Mouse (Mus musculus): ENCODE results near the gene Dnajb14. TPM values are rescaled to one million over a fixed set of nuclear protein-coding genes. Genes with fewer than 3 reads are reported as not detected.

Dnajb14 gene
- polyA plus RNA-seq, 1 experiment from 2014 or later = 11.1 TPM

DNA sequence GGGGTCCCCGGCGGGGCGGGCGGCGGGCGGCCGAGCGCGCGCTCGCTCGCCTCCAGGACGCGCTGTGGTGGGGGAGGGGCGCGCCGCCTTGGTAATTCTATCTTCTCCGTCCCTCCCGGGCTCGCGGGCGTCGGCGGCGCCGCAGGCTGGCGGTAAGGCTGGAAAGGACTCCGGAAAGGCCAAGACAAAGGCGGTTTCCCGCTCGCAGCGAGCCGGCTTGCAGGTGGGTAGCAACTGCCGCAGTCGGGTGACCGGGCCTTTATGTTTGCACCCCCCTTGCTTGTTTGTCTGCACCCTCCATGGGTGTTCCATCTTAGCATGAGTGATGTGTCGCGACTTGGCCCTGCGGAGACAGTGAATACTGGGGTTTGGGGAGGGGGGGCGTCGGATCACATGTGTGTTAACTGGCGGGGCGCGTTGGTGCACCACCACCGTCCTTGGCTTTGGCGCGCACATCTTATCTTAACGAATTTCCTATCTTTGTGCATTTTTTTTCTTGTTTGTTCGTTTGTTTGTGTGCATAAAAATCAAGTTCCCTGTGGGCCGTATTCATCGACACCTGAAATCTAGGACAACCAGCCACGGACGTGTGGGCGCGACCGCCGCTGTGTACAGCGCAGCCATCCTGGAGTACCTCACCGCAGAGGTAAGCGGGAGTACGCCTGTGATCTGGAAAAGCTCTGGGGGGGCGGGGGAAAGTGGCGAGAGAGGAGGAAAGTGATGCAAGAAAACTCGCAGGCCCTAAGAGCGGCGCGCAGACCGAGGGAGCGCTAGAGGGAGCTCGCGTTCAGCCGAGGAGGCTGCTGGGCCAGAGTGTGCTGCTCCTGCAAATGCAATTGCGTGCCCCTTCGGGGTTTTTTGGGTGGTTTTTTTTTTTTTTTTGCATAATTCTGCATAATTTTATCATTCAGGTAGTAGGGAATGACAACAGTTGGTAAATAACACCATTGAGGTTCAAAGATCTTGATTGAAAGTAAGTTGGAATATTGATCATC lies 2.2 kb upstream of the Dnajb14 start:
- WGBS = 2% methylated on average over 73 of the region's 74 CpGs
- peak; percentile 96 for DNase-seq (ENCODE audit: low spot score)

DNA sequence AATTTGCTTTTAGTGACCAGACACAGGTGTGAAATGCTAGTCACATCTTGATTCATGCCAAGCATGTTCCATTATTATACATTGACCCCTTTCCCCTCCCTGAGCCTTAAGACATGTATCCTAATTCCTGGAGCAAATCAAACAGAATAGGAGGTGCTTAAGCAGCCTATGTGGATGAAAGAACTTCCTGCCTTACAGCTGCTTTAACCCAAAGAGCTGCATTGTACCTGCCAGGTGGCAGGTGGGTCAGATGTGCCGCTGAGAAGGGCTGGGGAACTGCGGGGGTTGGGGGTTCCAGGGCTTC lies 390 bp upstream of the Dnajb14 start:
- Histone ChIP-seq H3K36me3 (peaks cover 8% of the 10 kb centered on the region), H3K9me3 (no peaks in the 10 kb centered on the region), H3K27me3 (ENCODE audit: insufficient read depth, poor library complexity, severe bottlenecking) (no peaks in the 10 kb centered on the region), H3K4me1 (peaks cover 11% of the 10 kb centered on the region; the same call in 1 of the 2 replicates), H3K4me3 (peak overlapping the region; percentile 87), H3K27ac (peak overlapping the region; percentile 99)
- WGBS = 4% methylated on average over 2 of the region's 2 CpGs
- no peak for DNase-seq (ENCODE audit: low spot score)

More for the DNA sequence above, 2.2 kb upstream of the Dnajb14 start:
- Histone ChIP-seq H3K4me3 (peak overlapping the region; percentile 89), H3K27me3 (ENCODE audit: insufficient read depth, poor library complexity, severe bottlenecking) (no peaks in the 10 kb centered on the region), H3K4me1 (peaks cover 11% of the 10 kb centered on the region; the same call in 1 of the 2 replicates), H3K9me3 (no peaks in the 10 kb centered on the region), H3K27ac (peak overlapping the region; percentile 99), H3K36me3 (peaks cover 8% of the 10 kb centered on the region)

DNA sequence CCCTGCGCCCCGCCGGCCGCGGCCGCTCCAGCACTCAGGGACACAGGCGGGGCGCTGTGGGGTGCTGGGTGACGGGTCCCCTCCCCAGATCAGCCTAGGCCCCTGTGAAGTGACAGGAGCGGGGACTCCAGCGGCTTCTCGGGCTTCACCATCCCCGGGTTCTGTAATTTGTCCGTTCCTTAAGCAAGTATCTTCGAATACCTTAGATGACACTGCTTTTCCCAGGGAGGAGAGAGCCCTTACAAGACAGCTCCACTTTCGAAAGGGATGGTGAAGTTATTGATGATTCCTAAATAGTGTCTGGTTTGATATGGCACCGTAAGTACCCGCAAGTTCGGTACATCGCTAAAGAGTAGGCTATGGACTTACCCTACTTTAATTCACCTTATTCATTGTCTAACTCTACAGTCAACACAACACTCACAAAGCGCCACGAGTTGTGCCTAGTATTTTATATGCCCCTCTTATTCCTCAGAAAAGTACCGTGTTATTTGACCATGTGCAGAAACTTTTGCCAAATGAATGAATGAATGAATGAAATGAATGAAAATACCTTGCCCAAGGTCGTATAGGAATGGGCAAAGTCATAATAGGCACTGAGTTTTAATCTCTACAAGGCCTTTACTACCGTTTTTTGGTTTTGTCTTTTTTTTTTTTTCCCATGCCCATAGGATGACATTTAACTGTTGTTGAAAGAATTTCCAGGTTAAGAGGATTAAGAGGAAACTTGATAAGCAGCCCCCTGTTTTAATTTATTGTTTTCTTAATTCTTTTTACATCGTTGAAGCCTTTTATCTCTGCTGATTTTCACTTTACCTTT lies 829 bp downstream of the Dnajb14 start:
- 4% methylated on average over 26 of the region's 26 CpGs for WGBS
- H3K4me3 ChIP-seq = peak overlapping the region; percentile 87
- H3K9me3 ChIP-seq = no peaks in the 10 kb centered on the region
- peaks cover 8% of the 10 kb centered on the region; the same call in 1 of the 2 replicates for H3K4me1 ChIP-seq
- H3K27ac ChIP-seq = peak overlapping the region; percentile 99
- peaks cover 8% of the 10 kb centered on the region for H3K36me3 ChIP-seq
- H3K27me3 ChIP-seq (ENCODE audit: insufficient read depth, poor library complexity, severe bottlenecking) = no peaks in the 10 kb centered on the region
- peak; percentile 82 for DNase-seq (ENCODE audit: low spot score)

DNA sequence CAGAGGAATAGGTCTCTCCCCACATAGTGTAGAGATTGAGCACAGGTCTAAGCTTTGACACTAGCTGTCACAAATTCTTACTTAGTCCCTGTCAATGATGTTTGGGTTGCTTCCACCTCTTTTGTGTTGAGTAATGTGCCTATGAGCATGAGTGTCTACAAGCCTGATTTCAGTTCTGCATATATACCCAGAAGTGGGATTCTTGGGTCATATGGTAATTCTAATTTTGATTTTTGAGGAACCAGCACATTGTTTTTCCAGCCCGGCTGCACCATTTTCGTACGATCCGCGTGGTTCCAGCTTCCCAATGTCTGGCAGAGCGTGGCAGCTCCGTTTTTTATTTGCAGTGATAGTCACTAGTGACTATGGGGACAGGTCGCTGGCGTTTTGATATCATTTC lies 1.9 kb downstream of the Dnajb14 start:
- DNase-seq (ENCODE audit: low spot score) = no peak
- Histone ChIP-seq H3K4me1 (peaks cover 7% of the 10 kb centered on the region; the same call in 1 of the 2 replicates), H3K9me3 (no peaks in the 10 kb centered on the region), H3K27me3 (ENCODE audit: insufficient read depth, poor library complexity, severe bottlenecking) (no peaks in the 10 kb centered on the region), H3K36me3 (peaks cover 13% of the 10 kb centered on the region), H3K4me3 (no peak overlapping the region), H3K27ac (no peak overlapping the region)
- whole genome bisulfite sequencing = 95% methylated on average over 9 of the region's 9 CpGs

DNA sequence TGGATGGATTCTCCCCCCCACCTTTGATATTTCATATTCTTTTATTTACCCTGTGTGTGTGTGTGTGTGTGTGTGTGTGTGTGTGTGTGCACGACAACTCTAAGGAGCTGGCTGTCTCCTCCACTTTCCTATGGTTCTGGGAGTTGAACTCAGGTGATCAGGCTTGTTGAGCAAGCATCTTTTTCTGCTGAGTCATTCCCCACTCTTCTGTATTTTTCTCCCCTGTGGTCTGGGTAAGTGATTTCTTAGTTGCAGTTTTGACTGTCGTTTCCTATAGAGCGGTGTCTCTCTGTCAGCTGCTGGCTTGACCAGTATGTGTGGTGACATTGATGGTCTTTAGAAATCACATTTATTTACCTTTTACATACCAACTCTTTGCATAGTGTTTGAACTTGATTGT lies 11.8 kb downstream of the Dnajb14 start:
- H3K36me3 ChIP-seq = peaks cover 13% of the 10 kb centered on the region
- WGBS = 85% methylated on average over 3 of the region's 3 CpGs
- H3K27ac ChIP-seq = no peak overlapping the region
- no peaks in the 10 kb centered on the region for H3K27me3 ChIP-seq (ENCODE audit: insufficient read depth, poor library complexity, severe bottlenecking)
- H3K4me1 ChIP-seq = no peaks in the 10 kb centered on the region
- no peak for DNase-seq (ENCODE audit: low spot score)
- no peaks in the 10 kb centered on the region for H3K9me3 ChIP-seq
- no peak overlapping the region for H3K4me3 ChIP-seq

DNA sequence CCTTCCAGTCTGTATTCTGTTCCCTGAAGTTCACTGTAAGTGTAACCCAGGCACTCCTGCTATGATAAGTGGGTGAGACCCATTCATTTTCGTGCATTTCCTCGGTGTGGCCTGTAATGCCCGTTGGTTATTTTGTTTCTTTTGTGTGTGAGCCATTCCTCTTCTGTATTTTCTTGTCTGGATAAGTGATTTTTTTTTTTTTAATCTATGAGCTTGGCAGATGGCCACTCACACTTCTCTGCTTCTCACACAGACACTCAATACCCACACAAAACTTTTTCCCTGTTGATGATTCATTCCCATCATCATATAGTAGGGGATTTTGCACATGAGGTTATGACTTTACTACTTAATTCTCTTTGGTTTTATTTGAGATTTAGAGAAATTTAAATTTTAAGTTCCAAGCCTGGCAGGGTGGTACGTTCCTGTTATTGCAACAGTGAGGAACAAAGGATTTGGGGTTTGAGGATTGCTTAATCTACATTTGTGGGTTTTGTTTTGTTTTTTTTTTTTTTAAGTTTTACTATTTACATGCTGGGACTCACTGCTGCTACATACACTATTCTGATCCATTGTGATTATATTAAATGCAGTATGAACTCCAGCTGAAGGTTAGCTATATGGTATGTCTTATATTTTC lies 12.8 kb downstream of the Dnajb14 start:
- no peak overlapping the region for H3K27ac ChIP-seq
- H3K4me1 ChIP-seq = no peaks in the 10 kb centered on the region
- no peaks in the 10 kb centered on the region for H3K27me3 ChIP-seq (ENCODE audit: insufficient read depth, poor library complexity, severe bottlenecking)
- DNase-seq (ENCODE audit: low spot score) = no peak
- H3K36me3 ChIP-seq = peaks cover 13% of the 10 kb centered on the region
- no peaks in the 10 kb centered on the region for H3K9me3 ChIP-seq
- H3K4me3 ChIP-seq = no peak overlapping the region
- 84% methylated on average over 4 of the region's 4 CpGs for WGBS

DNA sequence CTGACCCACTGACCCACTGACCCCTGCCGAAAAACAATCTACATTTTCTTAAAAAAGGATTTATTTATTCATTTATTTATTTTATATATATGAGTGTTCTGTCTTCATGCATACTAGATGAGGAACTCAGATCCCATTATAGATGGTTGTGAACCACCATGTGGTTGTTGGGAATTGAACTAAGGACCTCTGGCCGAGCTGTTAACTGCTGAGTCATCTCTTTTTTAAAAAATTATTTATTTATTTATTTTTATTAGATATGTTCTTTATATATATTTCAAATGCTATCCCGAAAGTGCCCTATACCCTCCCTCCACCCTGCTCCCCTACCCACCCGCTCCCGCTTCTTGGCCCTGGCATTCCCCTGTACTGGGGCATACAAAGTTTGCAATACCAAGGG lies 13.6 kb downstream of the Dnajb14 start:
- no peak overlapping the region for H3K27ac ChIP-seq
- no peaks in the 10 kb centered on the region for H3K9me3 ChIP-seq
- H3K36me3 ChIP-seq = peaks cover 13% of the 10 kb centered on the region
- H3K4me3 ChIP-seq = no peak overlapping the region
- WGBS = 96% methylated on average over 5 of the region's 5 CpGs
- DNase-seq (ENCODE audit: low spot score) = no peak
- H3K27me3 ChIP-seq (ENCODE audit: insufficient read depth, poor library complexity, severe bottlenecking) = no peaks in the 10 kb centered on the region
- H3K4me1 ChIP-seq = no peaks in the 10 kb centered on the region

DNA sequence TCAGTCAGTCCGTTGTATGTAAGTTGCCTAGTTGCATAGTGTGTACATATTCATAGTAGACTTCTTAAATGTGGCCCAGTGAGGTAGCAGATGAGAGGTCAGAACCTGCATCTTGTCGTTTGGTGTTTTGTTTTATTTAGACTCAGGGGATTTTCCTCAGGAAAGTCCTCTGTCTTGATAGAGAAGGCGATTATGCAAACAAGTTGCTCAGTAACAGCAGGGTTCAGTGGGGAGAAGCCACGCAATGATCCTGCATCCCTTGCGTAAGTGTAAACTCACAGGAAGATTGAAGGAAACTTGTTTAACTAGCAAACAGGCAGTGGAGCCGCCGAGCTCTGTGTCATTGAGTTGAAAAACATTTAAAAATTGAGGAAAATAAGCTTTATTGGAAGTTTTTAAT lies 20.5 kb downstream of the Dnajb14 start:
- Histone ChIP-seq H3K27me3 (ENCODE audit: insufficient read depth, poor library complexity, severe bottlenecking) (no peaks in the 10 kb centered on the region), H3K4me1 (0 out of 2 replicates have a peak, but pooled peaks cover 6% of the 10 kb centered on the region), H3K4me3 (no peak overlapping the region), H3K36me3 (peaks cover 21% of the 10 kb centered on the region), H3K9me3 (no peaks in the 10 kb centered on the region), H3K27ac (no peak overlapping the region)
- WGBS = 81% methylated on average over 7 of the region's 7 CpGs
- no peak for DNase-seq (ENCODE audit: low spot score)

DNA sequence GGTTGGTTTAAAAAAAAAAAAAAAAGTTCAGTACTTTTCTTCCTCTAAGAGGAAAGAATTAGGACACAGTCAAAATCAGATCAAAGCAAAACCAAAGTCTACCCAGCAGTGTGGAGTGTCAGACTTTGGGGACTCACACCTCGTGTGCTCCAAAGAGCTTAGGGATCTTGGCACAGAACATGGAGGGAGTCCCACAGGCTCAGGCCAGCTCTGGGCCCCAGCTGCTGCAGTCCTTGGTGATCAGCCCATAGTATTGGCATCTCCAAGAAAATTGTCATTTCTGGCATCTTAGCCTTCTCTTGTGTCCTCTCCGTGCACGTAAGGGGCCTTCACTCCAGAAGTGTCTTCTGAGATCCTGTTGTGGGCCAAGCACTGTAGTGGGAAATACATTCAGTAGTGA lies 23.6 kb downstream of the Dnajb14 start:
- WGBS = 76% methylated on average over 3 of the region's 3 CpGs
- peaks cover 38% of the 10 kb centered on the region for H3K36me3 ChIP-seq

DNA sequence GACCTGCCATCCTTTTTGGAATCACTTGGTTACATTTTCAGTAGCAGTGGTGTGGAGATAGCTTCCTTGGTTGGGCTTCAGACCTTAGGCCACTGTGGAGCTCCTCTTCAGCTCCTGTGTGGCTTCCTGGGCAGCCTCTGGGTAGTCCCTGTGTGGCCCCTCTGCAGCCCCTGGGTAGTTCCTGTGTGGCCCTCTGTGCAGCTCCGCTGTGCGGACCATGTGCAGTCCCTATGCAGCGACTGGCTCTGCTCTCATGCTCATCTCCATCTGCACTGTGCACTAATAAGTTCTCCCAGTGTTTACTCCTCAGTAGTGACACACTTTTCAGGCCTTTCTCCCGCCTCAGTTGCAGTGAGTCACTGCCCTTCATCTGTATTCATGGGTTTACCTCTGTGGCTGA lies 24.6 kb downstream of the Dnajb14 start:
- Histone ChIP-seq H3K4me1 (0 out of 2 replicates have a peak, but pooled peaks cover 6% of the 10 kb centered on the region), H3K9me3 (no peaks in the 10 kb centered on the region), H3K4me3 (no peak overlapping the region), H3K36me3 (peaks cover 38% of the 10 kb centered on the region), H3K27ac (no peak overlapping the region), H3K27me3 (ENCODE audit: insufficient read depth, poor library complexity, severe bottlenecking) (no peaks in the 10 kb centered on the region)
- WGBS = 91% methylated on average over 4 of the region's 4 CpGs
- no peak for DNase-seq (ENCODE audit: low spot score)

More for the DNA sequence above, 23.6 kb downstream of the Dnajb14 start:
- Histone ChIP-seq H3K9me3 (no peaks in the 10 kb centered on the region), H3K27me3 (ENCODE audit: insufficient read depth, poor library complexity, severe bottlenecking) (no peaks in the 10 kb centered on the region), H3K4me3 (no peak overlapping the region), H3K4me1 (0 out of 2 replicates have a peak, but pooled peaks cover 6% of the 10 kb centered on the region), H3K27ac (no peak overlapping the region)
- DNase-seq (ENCODE audit: low spot score) = no peak

DNA sequence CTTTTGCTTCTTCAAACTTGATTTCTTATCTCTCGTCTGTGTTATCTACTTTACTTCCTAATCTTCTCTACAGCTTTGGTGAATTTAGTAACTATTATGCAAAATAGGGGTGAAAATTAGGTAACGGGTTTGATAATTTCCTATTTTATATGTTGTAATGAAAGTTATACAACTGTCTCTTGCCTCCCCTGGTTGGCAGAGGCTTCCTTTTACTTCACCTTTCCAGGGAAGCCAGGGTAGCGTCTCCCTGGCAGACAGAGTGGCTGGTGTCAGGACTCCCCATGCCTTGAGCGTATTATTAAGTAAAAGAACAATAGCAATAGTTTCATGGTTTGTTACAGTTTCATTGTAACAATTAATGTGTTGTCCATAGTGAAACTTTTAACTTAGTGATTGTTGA lies 26.3 kb downstream of the Dnajb14 start:
- DNase-seq (ENCODE audit: low spot score) = no peak
- Histone ChIP-seq H3K4me3 (no peak overlapping the region), H3K36me3 (peaks cover 45% of the 10 kb centered on the region)

DNA sequence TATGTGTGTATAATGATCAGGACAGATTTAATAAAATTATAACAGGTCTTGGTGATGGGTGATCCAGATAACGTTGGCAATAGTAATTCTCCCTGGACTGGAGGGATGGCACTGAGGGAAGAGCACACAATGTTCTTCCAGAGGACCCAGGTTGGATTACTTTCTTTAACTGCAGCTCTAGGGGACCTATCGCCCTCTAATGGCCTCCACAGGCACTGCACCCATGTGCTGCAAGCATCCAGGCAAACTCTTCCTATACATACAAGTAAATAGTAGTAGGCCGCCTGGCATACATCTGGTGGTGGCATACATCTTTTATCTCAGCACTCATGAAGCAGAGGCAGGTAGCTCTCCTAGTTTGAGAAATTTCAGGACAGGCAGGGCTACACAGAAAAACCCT lies 27.7 kb downstream of the Dnajb14 start:
- H3K4me1 ChIP-seq = 0 out of 2 replicates have a peak, but pooled peaks cover 6% of the 10 kb centered on the region
- 82% methylated on average over 3 of the region's 3 CpGs for WGBS
- H3K27ac ChIP-seq = no peak overlapping the region
- no peaks in the 10 kb centered on the region for H3K27me3 ChIP-seq (ENCODE audit: insufficient read depth, poor library complexity, severe bottlenecking)
- no peaks in the 10 kb centered on the region for H3K9me3 ChIP-seq
- peaks cover 32% of the 10 kb centered on the region for H3K36me3 ChIP-seq
- no peak overlapping the region for H3K4me3 ChIP-seq
- no peak for DNase-seq (ENCODE audit: low spot score)

More for the DNA sequence above, 26.3 kb downstream of the Dnajb14 start:
- Histone ChIP-seq H3K27ac (no peak overlapping the region), H3K27me3 (ENCODE audit: insufficient read depth, poor library complexity, severe bottlenecking) (no peaks in the 10 kb centered on the region), H3K4me1 (0 out of 2 replicates have a peak, but pooled peaks cover 6% of the 10 kb centered on the region), H3K9me3 (no peaks in the 10 kb centered on the region)
- 87% methylated on average over 4 of the region's 4 CpGs for WGBS
